In genomic region chr12:116594457-116594856, GRCm38 (mm10) we compare ENCODE assay signal across 14 mouse cellular contexts.
DNase-seq lines count a peak whose midpoint lies in the region; ATAC-seq and TF ChIP-seq lines count a peak whose summit lies in the region.
"Had no signal": no experiment of that assay in that cellular context is flagged by ENCODE, and none has a peak within 500 bp of the region (broad histone marks: within the 10 kb centered on the region; RNA-seq: fewer than 3 reads in every experiment).

No protein-coding gene starts in this region.

- H3K9me3 ChIP-seq in kidney, embryonic 16.5 days (ENCODE audit: low read length) = no peaks in the 10 kb centered on the region
- H3K9me3 ChIP-seq in hindbrain, postnatal 0 days (ENCODE audit: low read length) = no peaks in the 10 kb centered on the region
- H3K9me3 ChIP-seq: limb, embryonic 13.5 days; liver, embryonic 15.5 days had no signal

- TF ChIP-seq EP300 in heart, adult 2 months (IDR thresholded peaks at IDR 0.05; ENCODE audit: insufficient read depth, low read depth, low read length) = no peak

- H3K9ac ChIP-seq in kidney, embryonic 16.5 days (replicated peaks; ENCODE audit: low read length) = no peak overlapping the region
- no peak overlapping the region for H3K9ac ChIP-seq in hindbrain, postnatal 0 days (replicated peaks; ENCODE audit: low read length)
- H3K9ac ChIP-seq in heart, adult 2 months (ENCODE audit: low read depth, low read length) = no peak overlapping the region
- H3K9ac ChIP-seq: limb, embryonic 13.5 days; liver, embryonic 15.5 days had no signal

- no peaks in the 10 kb centered on the region for H3K4me1 ChIP-seq in kidney, embryonic 16.5 days (ENCODE audit: insufficient read depth, low read length)
- peaks cover 15% of the 10 kb centered on the region for H3K4me1 ChIP-seq in hindbrain, postnatal 0 days (ENCODE audit: insufficient read depth, low read length)
- no peaks in the 10 kb centered on the region for H3K4me1 ChIP-seq in heart, adult 2 months (ENCODE audit: control insufficient read depth, insufficient read depth, low read length)
- H3K4me1 ChIP-seq: liver, embryonic 15.5 days had no signal

- ATAC-seq in kidney, embryonic 16.5 days (ENCODE audit: low FRiP score, low TSS enrichment) = 0 out of 2 replicates have a peak, but pooled peaks have one; percentile 18
- ATAC-seq in hindbrain, postnatal 0 days = 0 out of 2 replicates have a peak, but pooled peaks have one; percentile 9

- WGBS in kidney, embryonic 16.5 days = 71% methylated on average over 8 of the region's 8 CpGs
- 66% methylated on average over 8 of the region's 8 CpGs for WGBS in hindbrain, postnatal 0 days
- 62% methylated on average over 8 of the region's 8 CpGs for WGBS in heart, adult 2 months

- DNase-seq in kidney, postnatal 25 days = no peak
- peak; percentile 3 for DNase-seq in CD4-positive helper T cell, adult 2 months (ENCODE audit: low read depth, low spot score)
- DNase-seq in T-cell, adult 2 months (ENCODE audit: low spot score) = peak; percentile 1
- no peak for DNase-seq in hindbrain, postnatal 0 days (ENCODE audit: low spot score)
- DNase-seq in adrenal gland, adult 8-10 months = no peak
- no peak for DNase-seq in heart, adult 2 months
- DNase-seq in ovary, adult 18-20 months (ENCODE audit: low spot score) = no peak
- DNase-seq: heart, postnatal 14 days; kidney, adult 18-20 months; thymus, postnatal 36 days had no signal

- H3K4me2 ChIP-seq in kidney, embryonic 16.5 days (replicated peaks; ENCODE audit: low read depth, low read length) = no peak overlapping the region
- H3K4me2 ChIP-seq in hindbrain, postnatal 0 days (ENCODE audit: low read depth, low read length) = no peak overlapping the region
- H3K4me2 ChIP-seq: limb, embryonic 13.5 days; liver, embryonic 15.5 days had no signal

- intact Hi-C loops in heart, adult 2 months (cut with DNase I) = no loop called here

- no peak for TF ChIP-seq CTCF in hindbrain, postnatal 0 days (IDR thresholded peaks at IDR 0.05; ENCODE audit: low read depth)
- TF ChIP-seq CTCF in heart, adult 2 months (IDR thresholded peaks at IDR 0.05) = no peak

- no peak for TF ChIP-seq POLR2A in heart, adult 2 months (IDR thresholded peaks at IDR 0.05; ENCODE audit: insufficient read depth, low read depth, low read length)

- no peak overlapping the region for H3K4me3 ChIP-seq in kidney, embryonic 16.5 days (ENCODE audit: low read length)
- H3K4me3 ChIP-seq in hindbrain, postnatal 0 days (ENCODE audit: low read length) = no peak overlapping the region
- H3K4me3 ChIP-seq in heart, adult 2 months = no peak overlapping the region
- H3K4me3 ChIP-seq: limb, embryonic 13.5 days; liver, embryonic 15.5 days had no signal

- H3K27me3 ChIP-seq in kidney, embryonic 16.5 days (ENCODE audit: insufficient read depth, low read length) = no peaks in the 10 kb centered on the region
- no peaks in the 10 kb centered on the region for H3K27me3 ChIP-seq in hindbrain, postnatal 0 days (ENCODE audit: insufficient read depth, low read length)
- 0 out of 2 replicates have a peak, but pooled peaks cover 2% of the 10 kb centered on the region for H3K27me3 ChIP-seq in heart, adult 2 months (ENCODE audit: control insufficient read depth, insufficient read depth, low read length)
- H3K27me3 ChIP-seq: limb, embryonic 13.5 days; liver, embryonic 15.5 days had no signal

- no peak overlapping the region for H3K27ac ChIP-seq in kidney, embryonic 16.5 days (ENCODE audit: low read length)
- H3K27ac ChIP-seq in hindbrain, postnatal 0 days = no peak overlapping the region
- no peak overlapping the region for H3K27ac ChIP-seq in heart, adult 2 months
- H3K27ac ChIP-seq: limb, embryonic 13.5 days; liver, embryonic 15.5 days; stomach, postnatal 0 days had no signal

- H3K79me2 ChIP-seq in heart, adult 2 months (replicated peaks; ENCODE audit: control insufficient read depth, insufficient read depth, low read length) = no peaks in the 10 kb centered on the region

- H3K36me3 ChIP-seq in kidney, embryonic 16.5 days (ENCODE audit: insufficient read depth, low read length) = no peaks in the 10 kb centered on the region
- H3K36me3 ChIP-seq in hindbrain, postnatal 0 days (ENCODE audit: insufficient read depth, low read length) = no peaks in the 10 kb centered on the region
- no peaks in the 10 kb centered on the region for H3K36me3 ChIP-seq in heart, adult 2 months (ENCODE audit: control insufficient read depth, insufficient read depth, low read length)
- H3K36me3 ChIP-seq: limb, embryonic 13.5 days; liver, embryonic 15.5 days had no signal

Comparison
In these comparisons a context has a peak if more than half of its experiments do, and no peak if none do; other contexts are left out.
1. DNase-seq: peak in CD4-positive helper T cell, adult 2 months (single experiment) and T-cell, adult 2 months (single experiment); none in kidney, postnatal 25 days (0 of 2), hindbrain, postnatal 0 days (single experiment), adrenal gland, adult 8-10 months (single experiment), heart, adult 2 months (0 of 2) and ovary, adult 18-20 months (single experiment).